Mouse (Mus musculus): ENCODE results near the gene 1700017B05Rik.
"Not testable (repeated sequence)": the region's sequence is repeated elsewhere in the genome, so short reads cannot be mapped to it uniquely, and the experiment has no call there.

- not testable (repeated sequence) for TF ChIP-seq CTCF, EP300 (IDR thresholded peaks at IDR 0.05; ENCODE audit: low read depth)
These were observed 58.8 kb downstream of the 1700017B05Rik start for GRCm38 (mm10) chr9:57203571-57203970.
